8 mouse cellular contexts compared by ENCODE assay signal in the genomic region with DNA sequence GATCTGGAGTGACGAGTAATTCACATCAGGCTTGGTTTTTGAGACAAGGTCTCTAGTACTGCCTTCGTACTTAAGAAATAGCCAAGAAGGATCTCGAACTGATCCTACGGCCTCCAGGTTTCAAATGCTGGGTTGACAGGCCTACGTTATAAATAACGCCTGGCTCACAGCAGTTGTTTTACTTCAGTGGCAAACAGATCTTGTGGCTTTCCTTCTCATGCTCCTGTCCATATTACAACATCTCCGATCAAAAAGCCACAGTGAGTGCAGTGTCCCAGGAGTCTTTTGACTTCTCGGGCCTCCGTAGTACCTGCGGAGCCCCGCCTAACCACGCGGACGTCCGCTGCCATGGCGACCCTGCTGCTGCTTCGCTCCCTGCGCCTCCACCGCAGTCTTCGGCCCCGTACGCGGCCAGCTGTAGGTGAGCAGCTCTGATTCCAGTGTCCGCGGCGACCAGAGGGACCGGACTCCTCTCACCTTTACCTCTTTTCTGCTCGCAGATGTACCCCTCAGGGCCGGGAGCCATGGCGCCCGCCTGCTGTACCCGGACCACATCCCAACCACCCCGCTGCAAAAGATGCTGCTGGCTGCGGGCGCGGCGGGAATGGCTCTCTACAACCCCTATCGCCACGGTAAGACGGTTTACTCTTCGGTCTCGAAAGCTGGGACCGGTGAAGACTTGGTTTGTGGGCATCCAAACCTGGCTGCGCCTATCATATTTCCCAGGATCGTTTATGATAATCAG. TPM values are rescaled to one million over a fixed set of nuclear protein-coding genes. Genes with fewer than 3 reads are reported as not detected.
DNase-seq lines count a peak whose midpoint lies in the region; ATAC-seq lines count a peak whose summit lies in the region.

A gene (minus strand): TSS at position 566 of the 745 bp plus-strand sequence.

- H3K9me3 ChIP-seq in heart, embryonic 12.5 days (replicated peaks): no peaks in the 10 kb centered on the region
- H3K9me3 ChIP-seq in liver, embryonic 11.5 days (ENCODE audit: control insufficient read depth, low read length): no peaks in the 10 kb centered on the region

- ATAC-seq in CD4-positive, CD25-positive, alpha-beta regulatory T cell, adult 4 months: peak; percentile 80
- peak; percentile 88 for ATAC-seq in erythroid progenitor cell, adult 5-6 weeks (replicated peaks; ENCODE audit: low FRiP score, poor library complexity, severe bottlenecking)
- ATAC-seq in heart, embryonic 12.5 days (ENCODE audit: insufficient number of reproducible peaks, low FRiP score): peak; percentile 88
- ATAC-seq in liver, embryonic 11.5 days (replicated peaks; ENCODE audit: low FRiP score): peak; percentile 89

- H3K36me3 ChIP-seq in heart, embryonic 12.5 days: peaks cover 60% of the 10 kb centered on the region
- H3K36me3 ChIP-seq in liver, embryonic 11.5 days (ENCODE audit: control insufficient read depth, insufficient read depth, low read length): peaks cover 23% of the 10 kb centered on the region
- H3K36me3 ChIP-seq in splenic B cell, adult 2 months (ENCODE audit: control insufficient read depth, insufficient read depth, low read length, poor library complexity, severe bottlenecking): peaks cover 14% of the 10 kb centered on the region

- peak within 1 kb of the TSS; percentile 50 for H3K27ac ChIP-seq in brown adipose tissue, adult 24 weeks (replicated peaks; ENCODE audit: low read depth, low read length)
- peak within 1 kb of the TSS; percentile 45; the same call in 1 of the 2 replicates for H3K27ac ChIP-seq in heart, embryonic 12.5 days (ENCODE audit: poor library complexity, severe bottlenecking)
- peak within 1 kb of the TSS; percentile 59; the same call in 1 of the 2 replicates for H3K27ac ChIP-seq in liver, embryonic 11.5 days (ENCODE audit: low read depth, low read length)

- peak within 1 kb of the TSS; percentile 81 for H3K4me3 ChIP-seq in brown adipose tissue, adult 24 weeks (ENCODE audit: insufficient read depth, low read depth, low read length)
- H3K4me3 ChIP-seq in heart, embryonic 12.5 days: peak within 1 kb of the TSS; percentile 84
- H3K4me3 ChIP-seq in liver, embryonic 11.5 days (ENCODE audit: low read depth, low read length): peak within 1 kb of the TSS; percentile 85

- H3K4me1 ChIP-seq in brown adipose tissue, adult 24 weeks (ENCODE audit: control insufficient read depth, insufficient read depth, insufficient read length, low read length): no peaks in the 10 kb centered on the region
- peaks cover 12% of the 10 kb centered on the region for H3K4me1 ChIP-seq in heart, embryonic 12.5 days (replicated peaks)
- peaks cover 3% of the 10 kb centered on the region; the same call in 1 of the 2 replicates for H3K4me1 ChIP-seq in liver, embryonic 11.5 days (replicated peaks; ENCODE audit: control insufficient read depth, insufficient read depth, low read length)

- H3K4me2 ChIP-seq in heart, embryonic 12.5 days: peak within 1 kb of the TSS; percentile 89
- peak within 1 kb of the TSS; percentile 88 for H3K4me2 ChIP-seq in liver, embryonic 11.5 days

- under 1% methylated on average over 45 of the region's 45 CpGs for WGBS in heart, embryonic 12.5 days
- WGBS in liver, embryonic 11.5 days: under 1% methylated on average over 45 of the region's 45 CpGs

- DNase-seq in kidney, postnatal 10 days: peak; percentile 90
- DNase-seq in liver, embryonic 11.5 days (ENCODE audit: low spot score): peak; percentile 81
- DNase-seq in naive thymus-derived CD4-positive, alpha-beta T cell, adult 2 months (ENCODE audit: low read depth): peak; percentile 88
- DNase-seq in splenic B cell, adult 2 months (ENCODE audit: low read depth, low spot score): peak; percentile 84

- H3K27me3 ChIP-seq in heart, embryonic 12.5 days (replicated peaks): no peaks in the 10 kb centered on the region
- H3K27me3 ChIP-seq in liver, embryonic 11.5 days (replicated peaks; ENCODE audit: control insufficient read depth, insufficient read depth, low read length): no peaks in the 10 kb centered on the region
- H3K27me3 ChIP-seq in splenic B cell, adult 2 months (ENCODE audit: control insufficient read depth, insufficient read depth, low read length, poor library complexity, severe bottlenecking): no peaks in the 10 kb centered on the region

- peak within 1 kb of the TSS; percentile 76 for H3K9ac ChIP-seq in heart, embryonic 12.5 days
- peak within 1 kb of the TSS; percentile 77 for H3K9ac ChIP-seq in liver, embryonic 11.5 days (ENCODE audit: low read depth, low read length)

RNA-seq across cellular contexts. Expression of the gene that starts here (rescaled TPM):
- 10 to 100 TPM; 20.3 to 34.2 TPM for polyA plus RNA-seq in CD4-positive, CD25-positive, alpha-beta regulatory T cell, adult 4 months (2017; shearing (Covaris generic))
- 11.3 and 18.0 TPM in 2 replicates for polyA plus RNA-seq in brown adipose tissue, adult 24 weeks (2012; ENCODE audit: insufficient read depth, insufficient read length, missing spikeins)
- total RNA-seq in erythroid progenitor cell, adult 5-6 weeks (2015; ENCODE audit: low replicate concordance): 10.8 and 14.7 TPM in 2 replicates
- 17.4 and 27.7 TPM in 2 replicates for total RNA-seq in erythroid progenitor cell, adult 5-6 weeks (2017; ENCODE audit: low replicate concordance)
- 25.8 and 26.6 TPM in 2 replicates for polyA plus RNA-seq in heart, embryonic 12.5 days (2016; fragmentation: Nextera tagmentation; extraction: Ambion mirVana)
- 27.7 and 29.0 TPM in 2 replicates for polyA plus RNA-seq in liver, embryonic 11.5 days (2014; fragmentation: Nextera tagmentation; extraction: Ambion mirVana)

Comparison
In these comparisons a context has a peak if more than half of its experiments do, and no peak if none do; other contexts are left out.
1. Peak in every context shown above with its lines: DNase-seq, ATAC-seq, H3K4me3 ChIP-seq and H3K27ac ChIP-seq.